Mouse (Mus musculus) brain, embryonic 18.5 days (tissue): ENCODE results near the gene Slc25a34.

Experiments
- DNase-seq: peaks from one replicate; pipeline ENCODE4 v3.0.0-alpha.2; 2012; ENCODE audit warnings: low read depth, low spot score

Slc25a34 gene

DNA sequence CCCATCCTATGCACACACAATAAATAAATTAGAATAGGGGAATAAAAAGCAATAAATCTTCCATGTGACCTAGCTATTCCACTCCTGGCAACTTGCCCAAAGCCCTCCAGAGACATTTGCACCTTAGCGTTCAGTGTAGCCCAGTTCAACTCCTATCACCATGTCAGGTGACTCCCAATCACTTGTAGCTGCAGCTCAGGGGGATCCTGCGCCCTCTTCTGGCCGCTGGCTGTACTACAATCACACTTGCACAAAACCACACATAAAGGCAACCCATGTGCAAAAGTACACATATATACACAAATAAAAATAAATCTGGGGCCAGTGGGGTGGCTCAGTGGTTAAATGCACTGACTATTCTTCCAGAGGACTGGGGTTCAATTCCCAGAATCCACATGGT is 32.1 kb downstream of the Slc25a34 start:
- DNase-seq: no peak

DNA sequence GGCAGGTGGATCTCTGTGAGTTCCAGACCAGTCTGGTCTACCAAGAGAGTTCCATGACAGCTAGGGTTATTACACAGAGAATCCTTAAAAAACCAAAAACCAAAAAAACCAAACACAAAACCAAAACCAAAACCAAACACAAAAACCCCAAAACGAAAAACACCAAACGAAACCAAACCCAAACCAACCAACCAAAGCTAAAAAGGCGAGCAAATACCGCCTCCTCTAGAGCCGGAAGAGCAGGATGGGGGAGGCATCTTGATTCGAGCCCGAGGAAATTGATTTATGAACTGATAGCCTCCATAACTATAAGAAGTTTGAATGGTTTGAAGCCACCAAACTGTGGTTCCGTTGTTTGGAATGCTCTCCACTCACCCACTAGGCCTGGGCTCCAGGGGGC is 39.7 kb downstream of the Slc25a34 start:
- no peak for DNase-seq

DNA sequence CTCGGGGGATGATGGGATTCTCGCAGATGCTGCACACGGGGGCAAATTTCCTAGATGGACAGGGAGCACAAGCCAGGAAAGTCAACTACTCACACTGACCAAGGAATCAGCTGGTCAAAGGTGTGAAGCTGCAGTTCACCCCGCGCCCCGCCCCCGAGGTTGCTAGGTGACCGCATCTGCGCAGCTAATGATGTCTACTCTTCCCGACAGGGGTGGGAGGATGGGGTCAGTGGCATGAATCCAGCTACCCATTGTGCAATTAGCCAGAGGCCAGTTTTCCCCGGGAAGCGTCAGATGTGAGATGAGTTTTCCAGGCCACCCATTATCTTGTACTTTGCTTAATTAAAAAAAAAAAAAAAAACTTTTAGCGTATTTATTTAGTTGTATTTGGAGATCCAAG is 42.6 kb downstream of the Slc25a34 start:
- DNase-seq: no peak

DNA sequence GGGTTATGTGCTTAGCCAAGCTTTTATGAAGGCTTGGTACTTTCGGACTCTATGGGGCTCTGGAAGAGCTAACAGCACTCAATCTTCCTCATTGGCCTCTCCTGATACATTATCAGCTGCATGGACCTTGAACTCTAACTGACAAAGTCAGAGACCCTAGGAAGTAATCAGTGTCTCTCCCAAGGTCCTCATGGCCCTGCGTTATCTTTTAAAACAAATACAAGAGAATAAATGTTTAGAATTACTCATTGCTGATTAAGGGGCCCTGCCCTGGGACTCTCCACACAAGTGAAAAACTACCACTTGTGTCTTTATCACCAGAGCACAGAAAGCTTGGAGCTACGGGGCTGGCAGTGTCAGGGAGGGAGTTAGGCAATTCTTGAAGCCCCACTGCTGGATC is 44.8 kb downstream of the Slc25a34 start:
- DNase-seq: no peak

DNA sequence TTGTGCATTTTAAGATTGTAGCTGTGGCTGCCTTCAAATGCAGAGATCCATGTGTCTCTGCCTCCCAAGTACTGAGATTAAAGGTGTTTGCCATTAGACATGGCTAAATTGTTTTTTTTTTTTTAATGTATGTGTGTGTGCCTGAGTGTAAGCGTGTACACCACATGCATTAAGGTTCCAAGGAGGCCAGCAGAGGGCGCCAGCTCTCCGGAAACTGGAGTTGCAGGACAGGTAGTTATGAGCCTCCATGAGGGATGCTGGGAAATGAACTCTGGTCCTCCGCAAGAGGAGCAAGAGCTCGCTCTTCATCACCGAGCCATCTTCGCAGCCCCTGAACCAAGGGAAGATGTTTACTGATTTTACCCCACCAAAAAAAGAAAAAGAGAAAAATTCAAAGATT is 46.7 kb downstream of the Slc25a34 start:
- no peak for DNase-seq

DNA sequence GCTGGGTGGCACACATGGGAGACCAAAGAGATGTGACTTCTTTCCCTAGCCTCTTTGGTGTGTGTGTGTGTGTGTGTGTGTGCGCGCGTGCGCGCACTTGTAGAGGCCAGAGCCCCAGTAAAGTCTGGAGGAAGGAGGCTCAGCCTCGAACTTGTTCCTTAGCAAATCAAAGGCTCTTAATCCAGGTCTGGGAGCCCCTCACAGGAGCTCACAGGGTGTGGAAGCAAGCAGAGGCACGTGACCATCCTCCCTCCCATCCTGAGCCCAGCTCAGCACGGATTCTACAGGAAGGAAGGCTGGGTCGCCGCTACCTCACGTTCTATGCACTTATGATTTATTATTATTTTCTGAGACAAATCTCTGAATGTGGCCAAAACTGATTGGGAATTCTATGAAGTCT is 47.2 kb downstream of the Slc25a34 start:
- no peak for DNase-seq

DNA sequence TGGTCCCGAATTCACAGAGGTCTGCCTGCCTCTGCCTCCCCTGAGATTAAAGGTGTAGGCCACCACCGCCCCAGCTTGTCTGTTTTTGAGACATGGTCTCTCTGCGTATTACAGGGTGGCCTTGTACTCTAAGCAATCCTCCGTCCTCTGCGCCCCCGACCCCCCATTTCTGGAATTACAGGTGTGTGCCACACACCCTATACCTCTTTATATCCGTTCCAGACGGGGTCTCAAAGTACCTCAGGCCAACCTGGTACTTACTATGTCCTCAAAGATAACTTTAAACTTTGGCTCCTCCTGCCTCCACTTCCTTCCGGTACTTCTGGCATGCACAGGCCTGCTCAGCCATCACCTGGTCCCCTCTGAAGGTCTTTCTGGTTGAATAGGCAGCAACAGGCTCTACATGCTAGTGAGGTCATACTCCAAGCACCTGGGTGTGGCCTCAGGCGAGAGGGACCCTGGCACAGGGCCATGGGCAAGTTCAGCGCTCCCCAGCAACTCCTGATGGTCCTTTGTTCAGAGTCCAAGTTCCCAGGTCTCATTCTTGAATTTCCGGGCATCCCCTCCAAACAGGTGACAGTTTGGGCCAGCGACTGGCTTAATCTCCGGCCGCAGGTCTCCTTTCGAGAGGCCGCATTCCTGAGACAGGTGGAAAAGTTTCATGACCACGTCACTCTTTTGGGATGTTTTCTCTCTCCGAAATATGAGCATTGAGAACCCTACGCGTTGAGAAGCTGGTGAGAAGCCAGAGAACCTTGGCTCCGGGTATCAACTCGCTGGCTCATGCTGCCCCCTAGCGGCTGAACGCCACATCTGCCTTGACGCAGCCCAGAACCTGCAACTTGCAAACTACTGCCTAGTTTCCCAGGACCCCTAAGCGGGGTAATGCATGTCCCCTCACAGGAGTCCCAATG is 48.6 kb downstream of the Slc25a34 start:
- DNase-seq: peak; percentile 37

DNA sequence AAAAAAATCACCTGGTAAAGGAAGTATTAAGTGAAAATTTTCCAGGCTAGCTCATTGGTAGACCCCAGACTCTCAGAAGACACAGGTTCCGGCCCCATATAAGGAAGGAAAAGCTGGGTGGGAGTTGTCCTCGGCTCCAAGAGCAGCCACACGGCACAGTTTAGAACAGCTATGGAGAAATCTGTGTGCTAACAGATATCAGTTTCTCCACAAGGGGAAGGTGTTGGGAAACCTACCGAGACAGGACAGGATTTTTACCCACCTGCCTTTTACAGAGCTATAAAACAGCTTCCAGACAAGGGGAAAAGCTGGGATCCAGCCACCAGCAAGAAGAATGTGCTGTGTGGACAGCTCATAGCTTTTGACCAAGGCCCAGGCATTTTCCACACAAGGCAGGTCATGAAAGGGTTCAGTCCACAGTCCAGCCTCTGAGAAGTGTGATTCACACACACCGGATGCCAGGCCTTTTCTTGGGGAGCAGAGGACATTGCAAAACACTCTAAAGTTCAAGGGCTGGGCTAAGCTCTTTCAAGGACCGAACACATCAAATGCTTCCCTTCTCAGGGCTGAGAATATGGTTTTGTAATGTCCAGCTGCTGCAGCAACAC is 50.2 kb downstream of the Slc25a34 start:
- no peak for DNase-seq

DNA sequence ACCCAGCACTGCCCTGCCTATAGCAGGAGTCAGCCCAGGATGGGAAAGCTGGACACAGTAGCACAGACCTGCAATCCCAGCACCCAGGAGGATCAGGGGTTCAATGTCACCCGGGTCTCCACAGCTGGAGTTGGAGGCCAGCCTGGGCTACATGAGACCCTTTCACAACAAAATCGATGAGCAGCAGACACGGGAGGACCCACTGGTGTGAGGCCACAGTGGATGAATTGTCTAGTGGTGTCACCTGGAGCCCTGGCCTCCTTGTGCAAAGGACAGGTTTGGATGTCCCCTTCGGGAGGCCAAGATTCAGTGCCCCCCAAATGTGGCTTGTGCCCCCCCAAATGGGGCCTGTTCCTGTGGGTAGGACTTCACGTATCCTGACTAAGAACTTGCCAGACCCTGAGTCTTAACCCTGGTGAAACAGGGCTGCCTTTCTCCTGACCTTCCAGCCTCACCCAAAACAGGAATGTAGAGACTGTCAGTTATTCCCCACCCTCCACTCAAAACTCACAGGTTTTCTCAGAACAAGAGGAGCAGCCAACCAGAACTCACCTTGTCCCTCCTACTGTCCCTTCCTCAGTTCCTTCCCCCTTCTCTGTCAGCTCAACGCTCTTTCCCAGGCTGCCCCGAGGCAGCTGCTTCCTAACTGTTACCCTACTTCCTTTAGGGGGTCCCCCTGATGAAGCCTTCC is 50.8 kb downstream of the Slc25a34 start:
- no peak for DNase-seq

DNA sequence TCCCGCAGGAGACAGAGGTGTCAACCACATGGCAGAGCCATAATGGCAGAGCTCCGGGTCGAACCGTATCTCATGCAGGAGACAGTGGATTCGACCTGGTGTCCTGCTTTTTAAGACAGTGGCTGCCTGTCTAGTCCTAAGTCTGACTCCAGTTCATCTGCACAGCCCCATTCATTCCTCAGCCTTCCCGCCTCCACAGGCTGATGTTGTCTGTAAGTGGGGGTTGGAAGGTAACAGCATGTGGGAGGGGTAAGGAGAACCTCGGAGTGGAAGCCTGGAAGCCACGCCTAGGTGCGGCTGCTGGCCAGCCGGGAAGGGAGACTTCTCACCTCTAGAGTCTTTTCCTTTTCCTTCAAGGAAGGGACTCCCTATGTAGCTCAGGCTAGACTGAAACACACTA is 51.7 kb downstream of the Slc25a34 start:
- DNase-seq: no peak

DNA sequence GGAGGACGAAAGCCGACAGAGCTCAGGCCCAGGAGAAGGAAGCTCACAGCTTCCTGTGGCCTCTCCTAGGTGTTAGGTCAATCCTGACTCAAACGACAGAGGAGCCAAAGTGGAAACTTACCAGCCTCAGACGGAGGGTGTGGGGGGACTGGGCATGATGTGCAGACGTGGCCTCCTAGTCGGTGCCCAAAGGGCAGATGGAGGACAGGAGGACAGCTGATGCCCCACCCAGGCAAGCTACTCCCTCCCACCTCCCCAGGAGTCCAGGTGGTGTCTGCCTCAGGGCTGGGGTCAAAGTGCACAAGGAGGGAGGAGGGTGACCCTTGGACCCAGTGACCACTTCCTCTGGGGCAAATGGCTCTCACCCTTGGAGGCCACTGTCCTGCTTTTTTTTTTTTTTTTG is 52.3 kb downstream of the Slc25a34 start:
- no peak for DNase-seq

DNA sequence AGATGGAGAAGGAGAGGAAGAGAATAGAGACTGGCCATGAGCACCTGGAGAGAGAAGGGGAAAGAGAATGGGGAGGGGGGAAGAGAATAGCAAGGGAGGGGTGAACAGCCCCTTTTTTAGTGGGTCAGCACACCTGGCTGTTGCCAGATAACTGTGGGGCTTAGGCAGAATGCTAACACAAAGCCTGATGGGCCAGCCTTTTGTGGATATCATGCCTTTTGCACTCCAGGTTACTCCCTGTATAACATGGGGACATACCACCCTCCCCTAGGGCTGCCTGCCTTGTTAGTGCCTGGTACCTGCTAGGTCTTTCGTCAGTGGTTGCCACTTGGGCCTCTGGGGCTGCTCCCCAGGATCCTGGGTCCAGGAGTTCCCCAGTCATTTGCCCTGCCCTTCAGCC is 52.8 kb downstream of the Slc25a34 start:
- DNase-seq: no peak

DNA sequence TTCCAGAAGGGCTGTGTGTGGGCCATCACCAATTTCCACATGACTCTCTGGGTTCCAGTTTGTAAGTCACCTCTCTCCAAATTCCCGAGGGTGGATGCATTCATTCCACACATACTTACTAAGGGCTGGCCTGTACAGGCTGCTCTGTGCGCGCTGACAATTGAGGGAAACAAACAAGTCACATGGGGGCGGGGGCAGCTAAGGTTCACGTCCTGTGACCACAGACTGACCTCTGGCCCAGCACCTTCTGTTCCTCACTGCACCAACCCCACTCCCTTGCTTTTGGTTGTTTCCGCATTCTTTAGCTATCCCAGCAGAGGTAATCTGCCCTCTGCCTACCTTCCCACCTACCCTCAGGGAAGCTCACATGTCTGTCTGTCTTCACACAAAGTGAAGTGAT is 53.6 kb downstream of the Slc25a34 start:
- no peak for DNase-seq

DNA sequence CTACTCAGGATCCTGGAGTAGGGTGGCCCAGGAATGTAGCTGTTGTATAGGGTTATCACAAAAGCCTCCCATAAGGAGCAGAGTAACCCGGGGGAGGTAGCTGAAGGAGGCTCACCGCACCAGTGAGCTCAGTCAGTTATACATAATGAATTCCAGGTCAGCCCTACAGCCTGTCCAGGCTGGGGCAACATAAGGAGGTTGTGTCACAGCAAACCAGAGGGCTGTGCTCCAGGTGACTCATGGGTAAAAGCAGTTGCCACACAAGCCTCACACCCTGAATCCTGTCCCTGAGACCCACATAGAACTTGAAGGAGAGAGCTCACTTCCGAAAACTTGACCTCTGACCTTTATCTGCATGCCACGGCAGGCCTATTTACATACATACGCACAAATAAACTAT is 54.7 kb downstream of the Slc25a34 start:
- DNase-seq: no peak
